Mouse (Mus musculus) G1E-ER4 (cell line): ENCODE measurements around the gene Asb5. TPM values are rescaled to one million over a fixed set of nuclear protein-coding genes. Genes with fewer than 3 reads are reported as not detected.

Source experiments
- GATA1 ChIP-seq: IDR thresholded peaks from one replicate; pipeline ENCODE4 v1.8.0; 2012; ENCODE audit warnings: low read length, inconsistent platforms
- polyA plus RNA-seq: library from polyadenylated mRNA; stranded (reverse); fragments of >175 nt; gene quantifications from 2 replicates; pipeline ENCODE4 v1.2.3, GENCODE M21; 2012

Asb5 gene
- polyA plus RNA-seq, 1 experiment: 0.18 TPM

DNA sequence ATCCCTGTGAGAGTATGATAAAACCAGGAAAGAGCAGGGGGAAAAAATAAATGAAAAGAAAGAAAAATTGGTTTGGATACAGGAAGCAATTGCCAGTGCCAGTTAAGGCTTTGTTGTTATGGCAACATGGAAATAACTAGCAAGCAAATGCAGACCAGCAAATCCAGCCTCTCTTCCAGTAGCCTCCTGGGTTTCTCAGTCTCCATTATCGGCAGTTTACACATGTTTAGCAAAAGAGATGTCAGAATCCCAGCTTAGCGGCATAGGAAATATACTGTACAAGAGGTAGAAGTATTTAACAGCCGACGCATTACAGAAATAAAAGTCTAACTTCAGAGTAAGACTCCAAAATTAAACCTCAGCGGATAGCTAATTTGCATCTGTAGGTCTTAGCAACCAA lies 65.3 kb downstream of the Asb5 start:
- no peak for TF ChIP-seq GATA1

DNA sequence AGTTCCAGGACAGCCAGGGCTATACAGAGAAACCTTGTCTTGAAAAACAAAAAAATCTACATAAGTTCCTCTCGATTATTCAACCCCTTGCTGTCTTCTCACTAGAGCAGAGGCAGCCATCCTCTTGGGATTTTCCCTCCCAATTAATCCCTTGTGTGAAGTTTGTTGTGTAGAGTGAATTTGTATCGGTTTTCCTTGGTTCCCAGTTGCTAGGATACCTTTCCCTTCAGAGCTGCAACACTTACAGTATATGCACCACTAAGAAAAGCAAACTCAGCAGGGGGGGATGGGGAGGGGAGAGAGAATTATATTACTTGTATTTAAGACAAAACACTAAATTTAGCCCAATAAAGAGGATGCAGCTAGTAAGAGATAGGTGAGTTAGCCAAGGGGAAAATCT lies 66.7 kb downstream of the Asb5 start:
- TF ChIP-seq GATA1: no peak

DNA sequence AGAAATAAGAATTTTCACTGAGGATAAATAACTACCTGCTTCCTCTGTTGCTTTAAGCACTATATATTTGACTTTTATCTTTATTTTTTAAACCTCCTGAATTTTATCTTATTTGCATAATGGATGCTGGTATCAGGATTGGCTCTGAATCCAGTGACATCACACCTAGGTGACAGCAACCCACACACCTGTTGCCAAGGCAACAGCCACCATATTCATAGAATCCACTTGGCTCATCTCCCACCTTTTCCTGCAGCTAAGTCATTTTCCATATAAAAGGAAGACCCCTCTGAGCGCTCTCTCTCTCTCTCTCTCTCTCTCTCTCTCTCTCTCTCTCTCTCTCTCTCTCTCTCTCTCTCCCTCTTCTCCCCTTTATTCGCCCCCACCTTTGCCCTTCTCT lies 67.6 kb downstream of the Asb5 start:
- TF ChIP-seq GATA1: no peak

DNA sequence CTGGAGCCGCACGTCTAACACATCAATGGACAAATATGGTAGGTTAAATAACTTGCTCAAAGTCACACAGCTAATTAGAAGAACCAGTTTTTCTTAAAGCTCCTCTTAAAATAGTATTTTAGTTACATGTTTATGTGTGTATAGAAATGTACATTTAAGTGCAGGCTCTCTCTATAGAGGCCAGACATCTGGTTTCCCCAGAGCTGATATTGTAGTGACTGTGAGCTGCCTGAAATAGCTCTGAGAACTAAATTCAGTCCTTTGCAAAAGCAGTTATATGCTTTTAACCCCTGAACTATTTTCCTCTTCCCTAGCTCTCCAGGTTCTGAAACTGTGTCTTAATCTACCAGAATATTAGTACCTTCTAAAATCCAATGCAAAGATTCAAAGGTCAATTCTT lies 68.0 kb downstream of the Asb5 start:
- no peak for TF ChIP-seq GATA1

DNA sequence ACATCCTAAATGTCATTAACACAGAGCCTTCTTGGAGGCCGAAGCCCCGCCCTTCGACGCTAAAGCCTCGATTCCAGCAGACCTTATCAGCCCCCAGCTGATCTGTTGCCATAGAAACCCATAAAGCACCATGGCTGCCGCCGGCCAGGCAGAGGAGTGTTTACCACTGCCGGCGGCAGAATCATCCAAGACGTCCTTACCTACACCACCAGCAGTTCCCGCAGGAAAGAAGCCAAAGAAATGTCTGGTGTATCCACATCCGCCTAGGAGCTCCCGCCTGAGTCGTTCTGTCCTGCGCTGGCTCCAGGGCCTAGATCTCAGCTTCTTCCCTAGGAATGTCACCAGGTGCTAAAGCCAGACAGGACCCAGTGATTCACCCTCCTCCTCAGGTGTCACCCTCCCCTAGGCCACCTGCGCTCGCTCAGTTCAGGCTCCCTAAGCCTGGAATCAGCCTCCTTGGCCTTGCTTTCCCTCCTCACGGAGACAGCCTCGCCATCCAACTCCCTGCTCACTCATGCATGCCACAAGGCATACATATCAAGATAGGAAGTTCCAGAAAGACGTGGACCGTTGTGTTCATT lies 71.4 kb downstream of the Asb5 start, which contains the start of gene Spata4:
Spata4 (plus strand) TSS at position 111 of the 581 bp plus-strand sequence.
- TF ChIP-seq GATA1: peak; percentile 26

DNA sequence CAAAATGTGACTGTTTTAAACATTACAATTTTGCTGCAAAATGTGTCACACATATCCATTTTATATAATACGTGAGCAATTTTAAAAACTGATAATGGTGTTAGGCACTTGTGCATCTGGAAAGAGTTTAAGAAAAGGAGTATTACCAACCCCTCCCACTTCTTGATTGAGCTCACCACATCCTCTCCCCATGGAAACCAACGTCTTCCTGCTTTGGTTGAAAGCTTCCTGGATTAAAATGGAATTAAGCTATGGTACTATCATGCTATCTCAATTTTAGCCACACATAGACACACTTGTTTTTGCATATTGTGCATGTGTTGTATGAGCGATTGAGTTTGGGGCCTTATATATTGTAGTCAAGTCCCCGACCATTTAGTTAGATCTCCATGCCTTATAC lies 74.1 kb downstream of the Asb5 start:
- TF ChIP-seq GATA1: no peak

DNA sequence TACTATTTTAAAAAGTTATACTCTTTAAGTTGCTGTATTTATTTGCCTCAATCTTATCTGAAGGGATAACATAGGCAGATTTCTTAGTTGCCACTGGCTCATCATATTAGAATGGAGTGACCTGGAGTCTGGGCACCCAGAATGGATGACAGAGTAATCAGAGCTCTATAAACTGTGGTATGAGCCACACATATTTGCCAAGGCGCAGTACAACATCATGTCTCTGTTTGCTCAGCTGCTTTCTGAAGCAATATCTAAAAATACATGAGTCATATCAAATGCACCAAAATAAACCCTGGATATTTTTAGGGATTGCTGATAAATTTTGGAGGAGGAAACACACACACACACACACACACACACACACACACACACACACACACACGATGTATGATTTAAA lies 80.0 kb downstream of the Asb5 start:
- no peak for TF ChIP-seq GATA1

DNA sequence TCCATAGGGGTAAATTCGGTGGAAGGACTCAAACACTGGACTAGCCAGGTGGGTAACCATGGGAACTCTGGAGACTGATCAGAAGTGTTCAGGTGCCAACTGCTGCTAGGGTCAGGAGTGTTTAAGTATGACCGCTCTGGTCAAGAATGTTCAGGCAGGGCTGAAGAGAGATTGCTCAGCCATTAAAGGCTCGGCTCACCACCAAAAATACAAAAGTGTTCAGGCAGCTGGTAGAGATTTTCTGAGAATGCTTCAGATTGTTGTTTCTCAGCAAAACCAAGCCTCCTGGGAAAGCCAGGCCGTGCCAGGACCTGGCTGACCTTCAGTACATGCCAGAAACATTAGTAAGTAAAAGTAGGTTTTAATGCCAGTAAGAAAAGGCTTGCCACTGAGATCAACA lies 80.9 kb downstream of the Asb5 start:
- TF ChIP-seq GATA1: no peak

Other genes with a start within 250 kb of the Asb5 start
- gene Spcs3, start 418 bp downstream of the Asb5 start, polyA plus RNA-seq: 33.3 and 42.3 TPM in 2 replicates
- gene Spata4, start 71.2 kb downstream of the Asb5 start, polyA plus RNA-seq: not detected in 2 replicates